Mouse (Mus musculus) cortical plate, adult 2 months (tissue): ENCODE results near the gene Smagp. TPM values are rescaled to one million over a fixed set of nuclear protein-coding genes. Genes with fewer than 3 reads are reported as not detected.
A peak's percentile ranks its signal among the peaks of the same experiment; 100 is the strongest.

Experiments used
- H3K27ac ChIP-seq: fragments of 200-500 bp; 2 replicates; pipeline ENCODE4 v1.5.1; 2012; ENCODE audit warnings: low read length, control low read depth, inconsistent platforms; ENCODE audit not compliant: insufficient read depth
- H3K4me1 ChIP-seq: fragments of 200-500 bp; 2 replicates; pipeline ENCODE4 v1.6.1; 2011; ENCODE audit warnings: low read length; ENCODE audit not compliant: control insufficient read depth, insufficient read depth
- H3K4me3 ChIP-seq: fragments of 200-500 bp; 2 replicates; pipeline ENCODE4 v1.5.1; 2011; ENCODE audit warnings: mild to moderate bottlenecking, low read length, control low read depth; ENCODE audit not compliant: insufficient read depth
- CTCF ChIP-seq: fragments of 200-500 bp; IDR thresholded peaks from 2 replicates; pipeline ENCODE4 v1.5.1; 2011; ENCODE audit warnings: mild to moderate bottlenecking, control low read depth, low read length; ENCODE audit not compliant: insufficient read depth; ENCODE audit errors: extremely low read depth
- POLR2A ChIP-seq: fragments of 200-500 bp; IDR thresholded peaks from 2 replicates; pipeline ENCODE4 v1.6.1; 2011; ENCODE audit warnings: mild to moderate bottlenecking, low read length, control low read depth; ENCODE audit not compliant: insufficient read depth; ENCODE audit errors: extremely low read depth
- polyA plus RNA-seq: library from polyadenylated mRNA; depleted of rRNA; stranded (reverse); fragments of >200 nt; gene quantifications from 2 replicates; pipeline ENCODE4 v1.2.3, GENCODE M21; 2012

Gene Smagp
- polyA plus RNA-seq, 1 experiment: 4.2 TPM

DNA sequence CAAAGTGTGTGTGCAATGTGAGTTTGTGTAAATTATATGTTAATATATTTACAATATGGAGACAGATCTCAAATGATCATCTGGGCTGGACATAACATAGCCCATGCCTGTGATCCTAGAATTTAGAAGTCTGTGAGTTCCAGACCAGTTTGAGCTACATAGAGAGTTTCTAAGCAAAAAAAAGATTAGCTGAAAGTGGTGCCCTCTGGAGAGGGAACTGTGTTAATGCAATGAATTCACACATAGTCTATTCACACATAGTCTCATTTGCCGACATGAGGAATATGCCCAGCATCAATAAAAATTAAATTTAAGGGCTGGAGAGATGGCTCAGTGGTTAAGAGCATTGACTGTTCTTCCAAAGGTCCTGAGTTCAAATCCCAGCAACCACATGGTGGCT, 39.8 kb upstream of the Smagp start:
- Histone ChIP-seq H3K4me1 (no peaks in the 10 kb centered on the region), H3K4me3 (no peak overlapping the region), H3K27ac (no peak overlapping the region)
- TF ChIP-seq CTCF: no peak
- TF ChIP-seq POLR2A: no peak

DNA sequence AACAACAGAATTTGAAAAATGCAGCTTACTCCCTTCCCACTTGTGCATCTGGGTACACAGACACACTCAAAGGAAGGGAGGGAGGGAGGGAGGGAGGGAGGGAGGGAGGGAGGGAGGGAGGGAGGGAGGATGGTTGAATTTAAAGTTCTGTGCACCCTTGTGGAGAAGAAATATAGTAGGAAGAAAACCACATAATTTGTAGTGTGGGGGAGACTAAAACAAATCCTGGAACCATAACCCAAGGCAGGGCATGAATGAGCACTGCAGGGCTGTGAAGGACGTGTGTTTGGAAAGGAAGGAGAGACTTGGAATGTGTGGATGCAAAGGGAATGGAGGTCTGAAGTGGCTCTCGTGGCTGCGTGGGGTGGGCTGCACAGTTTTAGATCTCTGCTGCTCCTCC, 38.7 kb upstream of the Smagp start:
- Histone ChIP-seq H3K4me3 (no peak overlapping the region), H3K4me1 (no peaks in the 10 kb centered on the region), H3K27ac (no peak overlapping the region)
- TF ChIP-seq CTCF (no peak), POLR2A (no peak)

DNA sequence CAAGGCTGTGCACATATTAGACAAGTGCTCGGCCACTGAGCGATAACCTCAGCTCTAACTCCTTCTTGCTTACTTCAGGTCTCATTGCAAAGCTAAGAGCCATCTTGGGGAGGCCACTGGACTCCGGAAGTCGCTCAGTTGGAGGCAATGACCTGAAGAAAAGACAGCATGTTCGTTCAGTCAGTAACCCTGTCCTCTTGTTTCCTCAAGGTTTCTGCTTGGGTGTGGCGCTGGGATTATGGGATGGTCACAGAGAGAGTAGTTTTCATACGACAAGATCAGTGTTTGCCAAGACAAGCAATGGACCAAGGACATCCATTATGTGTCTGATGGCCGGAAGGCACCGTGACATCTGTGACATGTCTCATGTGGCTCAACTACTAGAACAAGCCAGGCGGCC, 37.8 kb upstream of the Smagp start:
- Histone ChIP-seq H3K4me3 (no peak overlapping the region), H3K4me1 (no peaks in the 10 kb centered on the region), H3K27ac (no peak overlapping the region)
- TF ChIP-seq POLR2A (no peak), CTCF (no peak)

DNA sequence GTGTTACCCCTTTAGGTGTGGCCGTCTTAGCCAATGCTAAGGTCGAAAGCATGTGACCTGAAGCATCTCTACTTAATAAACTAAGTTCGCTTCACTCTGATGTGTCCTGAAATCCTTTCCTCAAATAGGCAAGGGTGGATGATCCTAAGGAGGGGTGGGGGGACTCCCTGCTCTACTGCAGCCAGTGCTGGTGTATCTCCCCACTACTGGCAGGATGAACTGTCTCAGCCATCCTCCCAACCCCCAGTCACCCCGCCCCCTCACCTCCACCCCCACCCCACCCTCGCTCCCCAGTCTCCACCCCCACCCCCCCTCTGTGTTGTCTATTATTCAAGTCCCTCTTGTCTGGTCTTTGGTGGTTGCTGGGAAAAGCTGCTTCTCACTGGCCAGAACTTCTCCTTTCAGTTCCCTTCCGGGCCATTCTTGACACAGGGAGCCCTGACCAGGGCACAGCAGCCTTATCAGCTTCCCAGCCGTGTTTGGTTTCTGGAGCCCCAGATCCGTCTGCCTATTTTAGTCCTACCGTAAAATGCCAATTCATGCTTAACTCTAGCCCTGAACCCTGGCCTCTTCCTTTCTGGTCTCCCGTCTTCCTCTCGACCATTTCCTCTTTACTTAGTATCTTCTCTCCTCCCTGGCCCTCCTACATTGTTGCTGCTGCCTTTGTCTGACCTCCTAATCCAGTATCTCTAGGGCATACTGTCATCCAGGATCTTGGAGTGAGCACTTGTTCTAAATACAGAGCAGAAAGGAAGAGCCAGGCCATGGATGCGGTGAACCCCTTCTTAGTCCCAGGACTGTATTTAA, 37.0 kb upstream of the Smagp start:
- H3K4me3 ChIP-seq: no peak overlapping the region
- H3K27ac ChIP-seq: no peak overlapping the region
- TF ChIP-seq POLR2A (no peak), CTCF (no peak)
- H3K4me1 ChIP-seq: no peaks in the 10 kb centered on the region

DNA sequence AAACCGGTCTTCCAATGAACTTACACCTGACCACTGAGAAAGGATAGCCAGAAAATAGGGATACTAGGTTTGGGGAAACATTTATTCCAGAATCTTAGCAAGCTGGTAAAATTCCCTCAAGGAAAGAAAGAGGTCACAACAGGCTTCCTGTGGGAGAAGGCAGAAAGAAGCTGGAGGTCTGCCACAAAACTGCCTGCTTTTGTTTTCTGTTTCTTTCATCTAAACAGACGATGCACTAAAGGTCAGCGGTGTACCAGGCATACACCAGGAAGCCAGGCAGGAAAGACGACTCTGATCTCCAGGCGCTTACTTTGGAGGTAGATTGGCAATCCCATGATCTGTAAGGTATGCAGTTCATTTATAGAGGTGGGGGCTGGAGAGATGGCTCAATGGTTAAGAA, 34.1 kb upstream of the Smagp start:
- Histone ChIP-seq H3K27ac (no peak overlapping the region), H3K4me3 (no peak overlapping the region), H3K4me1 (no peaks in the 10 kb centered on the region)
- TF ChIP-seq CTCF: no peak
- no peak for TF ChIP-seq POLR2A

DNA sequence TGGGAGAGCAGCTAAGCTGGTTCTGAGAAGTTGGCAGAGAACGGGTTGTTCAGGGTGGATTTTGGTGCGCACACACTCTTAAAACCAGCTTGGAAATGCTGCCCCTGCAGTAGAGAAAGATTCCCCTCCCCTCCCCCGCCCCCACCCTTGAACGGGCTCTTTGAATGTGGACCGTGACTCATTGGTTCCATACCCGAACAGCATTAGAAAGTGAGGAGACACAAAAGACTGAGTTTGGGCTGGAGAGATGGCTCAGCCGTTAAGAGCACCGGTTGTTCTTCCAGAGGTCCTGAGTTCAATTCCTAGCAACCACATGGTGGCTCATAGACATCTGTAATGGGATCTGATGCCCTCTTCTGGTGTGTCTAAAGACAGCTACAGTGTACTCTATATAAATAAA, 33.3 kb upstream of the Smagp start:
- Histone ChIP-seq H3K4me1 (no peaks in the 10 kb centered on the region), H3K4me3 (no peak overlapping the region)
- TF ChIP-seq POLR2A: no peak
- TF ChIP-seq CTCF: no peak

DNA sequence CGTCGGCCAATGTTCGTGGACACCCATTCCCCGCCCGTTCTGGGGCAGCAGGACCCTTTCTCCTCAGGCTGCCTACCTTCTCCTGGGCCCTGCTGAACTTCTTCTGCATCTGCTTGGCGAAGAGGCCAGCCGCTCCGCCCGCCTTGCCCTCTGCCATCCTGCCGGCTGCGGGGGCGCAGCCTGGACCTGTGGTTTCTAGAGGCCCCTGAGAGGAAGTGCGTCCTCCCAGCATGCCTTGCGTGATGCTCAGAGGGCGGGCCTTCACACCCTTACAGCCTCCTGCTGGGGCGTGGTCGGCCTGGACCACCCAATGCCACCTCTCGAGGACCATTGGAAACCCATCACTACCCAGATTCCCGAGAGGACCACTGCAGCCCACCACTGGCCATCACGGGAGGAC, 32.6 kb upstream of the Smagp start, which contains the start of gene Bin2:
Gene Bin2 (minus strand): TSS at position 217 of the 400 bp plus-strand sequence.
- Histone ChIP-seq H3K4me3 (0 out of 2 replicates have a peak within 1 kb of the TSS, but pooled peaks have one; percentile 21), H3K4me1 (no peaks in the 10 kb centered on the region), H3K27ac (no peak within 1 kb of the TSS)
- TF ChIP-seq CTCF: no peak
- 0 out of 2 replicates have a peak, but pooled peaks have one; percentile 8 for TF ChIP-seq POLR2A

More for the DNA sequence above, 33.3 kb upstream of the Smagp start:
- H3K27ac ChIP-seq: no peak overlapping the region

DNA sequence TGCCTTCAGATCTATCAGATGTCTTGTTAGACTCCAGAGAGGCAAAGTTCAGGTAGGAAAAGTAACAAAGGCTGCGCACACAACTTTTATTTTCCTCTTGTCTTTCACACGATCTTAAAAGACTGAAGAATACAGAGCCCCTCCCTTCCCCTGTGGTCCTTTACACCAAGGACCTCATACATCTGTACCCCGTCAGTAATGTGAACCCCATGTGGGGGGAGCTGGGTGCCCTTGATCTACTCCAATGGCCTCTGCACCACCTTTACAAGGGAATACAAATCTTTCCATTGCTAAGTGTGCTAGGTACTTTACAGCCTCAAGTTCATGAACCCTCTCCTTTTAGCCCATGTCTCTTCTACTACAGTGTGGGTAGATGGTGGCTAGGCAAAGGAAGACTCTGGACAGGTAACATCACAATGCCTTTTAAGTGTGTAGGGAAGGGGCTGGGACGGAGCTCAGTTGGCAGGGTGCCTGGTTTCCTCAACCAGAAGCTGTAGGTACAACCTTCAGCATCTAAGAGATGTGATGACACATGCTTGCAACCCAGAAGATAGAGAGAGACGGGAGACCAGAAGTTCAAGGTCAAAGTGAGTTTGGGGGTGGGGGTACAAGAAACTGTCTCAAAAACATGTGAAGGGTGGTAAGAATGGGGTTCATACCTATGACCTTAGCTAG, 31.3 kb upstream of the Smagp start:
- Histone ChIP-seq H3K27ac (no peak overlapping the region), H3K4me1 (no peaks in the 10 kb centered on the region), H3K4me3 (no peak overlapping the region)
- no peak for TF ChIP-seq POLR2A
- TF ChIP-seq CTCF: no peak

DNA sequence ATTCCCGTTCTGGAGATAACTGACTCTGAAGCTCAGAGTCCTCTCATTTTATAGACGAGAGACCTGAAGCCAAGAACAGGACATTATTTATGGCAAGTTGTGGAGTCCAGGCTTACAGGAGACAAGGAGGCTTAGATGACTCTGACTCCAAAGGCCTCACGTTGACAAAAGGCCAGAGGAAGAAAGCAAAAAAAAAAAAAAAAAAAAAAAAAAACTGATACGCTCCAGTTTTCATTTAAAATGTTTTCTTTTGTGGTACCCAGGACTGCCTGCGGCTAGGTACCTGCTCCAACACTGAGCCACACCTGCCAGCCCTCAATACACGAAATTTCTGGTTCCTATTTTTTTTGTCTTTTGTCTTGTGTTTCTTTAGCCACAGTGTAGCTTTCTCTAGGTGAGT, 30.7 kb upstream of the Smagp start:
- no peak overlapping the region for H3K27ac ChIP-seq
- no peaks in the 10 kb centered on the region for H3K4me1 ChIP-seq
- no peak overlapping the region for H3K4me3 ChIP-seq
- no peak for TF ChIP-seq CTCF
- no peak for TF ChIP-seq POLR2A

DNA sequence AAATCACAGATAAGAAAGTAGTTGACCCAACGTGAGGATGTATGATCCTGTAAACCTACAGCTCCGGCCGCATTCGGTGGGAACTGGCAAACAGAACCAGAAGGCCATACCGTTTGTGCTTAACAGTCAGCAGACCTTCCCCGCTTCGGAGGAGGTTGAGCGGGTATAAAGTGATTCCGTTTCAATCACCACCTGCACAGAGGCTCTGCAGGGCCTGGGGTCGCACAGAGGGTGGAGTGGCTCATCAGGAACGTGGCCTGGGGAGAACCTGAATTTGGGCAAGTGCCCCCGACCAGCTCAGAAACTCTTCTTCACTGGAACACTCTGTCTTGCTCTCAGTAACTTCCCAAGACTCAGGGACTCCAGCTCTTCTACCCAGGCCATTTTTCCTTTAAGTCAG, 30.1 kb upstream of the Smagp start:
- H3K4me3 ChIP-seq: no peak overlapping the region
- TF ChIP-seq CTCF (no peak), POLR2A (no peak)
- H3K27ac ChIP-seq: no peak overlapping the region
- H3K4me1 ChIP-seq: no peaks in the 10 kb centered on the region
